Mouse (Mus musculus) embryonic stem cell, embryonic (primary cell): ENCODE results near the gene Mrpl58.

Experiments used
- CTCF ChIA-PET, 4 experiments: fragments of 300-600 bp in 2 of 4; fragments of 350-600 bp in 2 of 4; sonication (Branson Sonifier 250); formaldehyde crosslinking; loops; one replicate each; lab custom pipeline; 2022; ENCODE audit warnings: inconsistent platforms in 2 of 4; lab: Charles Lee
- POLR2A ChIA-PET, 4 experiments: fragments of 300-600 bp in 2 of 4; fragments of 350-600 bp in 2 of 4; sonication (Branson Sonifier 250); formaldehyde crosslinking; loops; one replicate each; lab custom pipeline; 2022; ENCODE audit warnings: antibody characterized with exemption in 4 of 4, inconsistent platforms in 1 of 4; lab: Charles Lee

Mrpl58 gene

DNA sequence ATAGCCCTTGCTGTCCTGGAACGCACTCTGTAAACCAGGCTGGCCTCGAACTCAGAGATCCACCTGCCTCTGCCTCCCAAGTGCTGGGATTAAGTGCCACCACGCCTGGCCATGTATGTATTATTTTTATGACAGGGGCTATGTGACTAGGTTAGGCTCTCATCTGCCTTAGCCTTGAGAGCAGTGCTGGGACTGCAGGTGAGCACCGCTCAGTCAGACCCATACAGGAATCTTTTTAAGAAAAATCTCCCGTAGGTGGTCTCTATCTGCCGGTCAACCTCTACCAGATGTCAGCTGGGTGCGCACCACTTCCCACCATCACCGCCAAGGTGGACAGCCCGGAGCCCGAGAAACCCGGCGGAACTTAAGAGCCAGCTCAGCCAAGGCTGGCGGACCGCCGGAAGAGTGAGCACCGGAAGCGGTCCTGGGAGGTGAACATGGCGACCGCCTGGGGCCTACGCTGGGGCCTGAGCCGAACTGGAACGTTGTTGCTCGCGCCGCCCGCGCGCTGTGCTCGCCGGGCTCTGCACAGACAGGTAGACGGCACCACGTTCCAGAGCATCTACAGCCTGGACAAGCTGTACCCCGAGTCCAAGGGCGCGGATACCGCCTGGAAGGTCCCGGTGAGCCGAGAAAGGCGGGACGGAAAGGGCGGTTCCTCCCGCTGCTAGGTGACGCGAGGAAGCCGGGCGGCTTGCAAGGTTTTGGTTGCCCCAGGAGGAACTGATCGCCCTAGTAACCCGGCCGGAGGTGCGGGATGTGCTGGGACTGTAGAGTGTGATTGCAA lies at the start of gene Mrpl58:
TSS of gene Mrpl58 (plus strand) at position 415 of the 787 bp plus-strand sequence.
- ChIA-PET CTCF (interaction anchor here in 3 of 4 experiments (0.6 to 1.6 kb wide), 6 partner anchors 10 to 96 kb away, joined by 3 to 6 read pairs (median 4); partner anchors contain the start of gene Cdr2l (in 2 of the 3)), POLR2A (interaction anchor here in 3 of 4 experiments (0.5 to 5.8 kb wide), 20 partner anchors 8 to 712 kb away, joined by 3 to 54 read pairs (median 4); partner anchors contain the start of genes Cdr2l (in 3 of the 3), Jpt1 (in 1 of the 3), Mif4gd (in 1 of the 3) and Nt5c (in 1 of the 3))

DNA sequence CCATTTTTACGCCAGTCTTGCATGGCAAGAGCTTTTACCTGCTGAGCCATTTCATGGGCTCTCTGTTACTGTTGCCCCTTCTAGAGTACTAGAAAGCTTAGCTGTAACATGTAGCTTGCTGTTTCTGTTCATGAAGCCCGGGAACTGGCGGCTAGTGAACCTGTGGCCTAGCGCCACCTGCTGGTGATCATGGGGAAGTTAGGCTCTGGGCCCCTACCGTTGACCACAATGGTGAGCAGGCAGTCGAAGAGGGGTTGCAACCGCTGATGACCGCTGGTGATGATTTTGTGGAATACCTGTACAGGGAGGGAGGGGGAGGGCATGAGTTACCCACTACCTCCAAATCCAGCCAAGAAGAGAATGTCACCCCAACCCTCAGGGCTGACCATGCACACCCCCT lies 49.4 kb upstream of the Mrpl58 start:
- ChIA-PET CTCF (interaction anchor here (0.6 to 5.9 kb wide), 108 partner anchors 8 to 671 kb away, joined by 3 to 50 read pairs (median 4); partner anchors contain the start of genes Hid1 (in 3 of the 4), Slc9a3r1 (in 3 of the 4), Ush1g (in 3 of the 4) and Grin2c (in 2 of the 4)), POLR2A (interaction anchor here in 3 of 4 experiments (0.6 to 1.5 kb wide), 8 partner anchors 21 to 479 kb away, joined by 3 to 5 read pairs (median 4); partner anchors contain the start of genes Fdxr (in 1 of the 3), Jpt1 (in 1 of the 3) and Ush1g (in 1 of the 3))

DNA sequence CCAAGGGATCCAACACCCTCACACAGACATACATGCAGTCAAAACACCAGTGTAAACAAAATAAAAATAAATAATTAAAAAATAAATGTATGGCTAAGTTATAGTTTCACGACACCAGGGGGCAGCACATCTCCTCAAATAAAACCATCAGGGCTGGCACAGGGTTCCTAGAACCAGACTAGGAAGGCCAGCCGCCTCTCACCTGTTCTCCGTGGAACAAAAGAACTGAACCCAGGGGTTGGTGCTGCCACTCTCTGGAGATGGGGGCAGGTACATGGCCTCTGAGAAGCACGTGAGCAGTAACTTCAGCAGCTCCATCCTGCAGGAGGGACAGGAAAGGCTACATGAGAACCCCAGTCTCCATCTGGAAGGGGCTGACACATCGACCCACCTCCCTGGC lies 45.1 kb upstream of the Mrpl58 start:
- ChIA-PET CTCF (interaction anchor here (0.6 to 3.6 kb wide), 25 partner anchors 8 to 205 kb away, joined by 3 to 19 read pairs (median 3); partner anchors contain the start of genes Hid1 (in 2 of the 4), Armc7 (in 1 of the 4), Fads6 (in 1 of the 4) and Fdxr (in 1 of the 4)), POLR2A (interaction anchor here in 2 of 4 experiments (0.7 to 1.7 kb wide), 7 partner anchors 8 to 178 kb away, joined by 3 to 6 read pairs (median 4); partner anchors contain the start of genes Hid1 (in 1 of the 2) and Jpt1 (in 1 of the 2))

DNA sequence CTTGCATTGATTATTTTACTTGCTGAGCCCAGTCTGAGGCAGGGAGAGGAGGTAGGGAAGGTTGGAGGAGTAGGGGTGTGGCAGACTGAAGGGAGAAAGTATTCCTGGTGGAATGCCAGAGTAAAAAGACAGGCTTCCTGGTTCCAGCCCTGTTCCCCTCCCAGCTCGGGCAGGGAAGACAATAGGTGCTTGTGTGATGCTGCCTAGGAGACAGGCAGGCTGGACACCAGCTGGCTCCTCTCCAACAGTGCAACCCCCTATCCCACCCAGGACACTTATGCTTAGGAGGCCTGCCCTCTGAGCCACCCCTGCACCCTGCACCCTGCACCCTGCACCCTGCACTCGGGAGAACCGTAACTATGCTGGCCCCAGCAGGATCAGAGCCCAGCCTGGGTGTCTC lies 44.3 kb upstream of the Mrpl58 start:
- ChIA-PET POLR2A (interaction anchor here in 2 of 4 experiments (0.7 to 1.7 kb wide), 6 partner anchors 8 to 177 kb away, joined by 3 to 6 read pairs (median 4); partner anchors contain the start of genes Hid1 (in 1 of the 2) and Jpt1 (in 1 of the 2)), CTCF (interaction anchor here in 2 of 4 experiments (0.8 to 3.6 kb wide), 9 partner anchors 9 to 187 kb away, joined by 3 to 19 read pairs (median 3); partner anchors contain the start of genes Fdxr (in 1 of the 2) and Hid1 (in 1 of the 2))

GRCm38 (mm10) chr11:115359726-115360125 lies 43.8 kb upstream of the Mrpl58 start:
- CTCF ChIA-PET, result interaction anchor here in 3 of 4 experiments (0.6 to 3.6 kb wide), 4 partner anchors 10 to 61 kb away, joined by 4 to 19 read pairs (median 9); no protein-coding TSS in a partner anchor
- POLR2A ChIA-PET, result interaction anchor here in 2 of 4 experiments (1.0 to 1.4 kb wide), 3 partner anchors 8 to 177 kb away, joined by 3 to 5 read pairs (median 4); partner anchors contain the start of gene Hid1 (in 1 of the 2)

GRCm38 (mm10) chr11:115364136-115364535 lies 39.4 kb upstream of the Mrpl58 start:
- ChIA-PET POLR2A (interaction anchor here in 2 of 4 experiments (0.9 to 1.5 kb wide), 4 partner anchors 14 to 150 kb away, joined by 3 to 5 read pairs (median 4); partner anchors contain the start of genes Cdr2l (in 1 of the 2) and Jpt1 (in 1 of the 2)), CTCF (interaction anchor here in 3 of 4 experiments (0.9 to 2.5 kb wide), 4 partner anchors 9 to 18 kb away, joined by 3 to 14 read pairs (median 8); partner anchors contain the start of gene Cdr2l (in 1 of the 3))

- POLR2A ChIA-PET, result interaction anchor here (0.6 to 2.1 kb wide), 13 partner anchors 10 to 581 kb away, joined by 3 to 11 read pairs (median 4); partner anchors contain the start of genes Jpt1 (in 2 of the 4), Cdr2l (in 1 of the 4) and Fdxr (in 1 of the 4)
- CTCF ChIA-PET, result interaction anchor here (0.5 to 3.0 kb wide), 19 partner anchors 8 to 1896 kb away, joined by 3 to 23 read pairs (median 5); partner anchors contain the start of gene Cdr2l (in 2 of the 4)
These were observed 37.4 kb upstream of the Mrpl58 start for GRCm38 (mm10) chr11:115366039-115366705.

- ChIA-PET POLR2A (interaction anchor here (0.6 to 2.6 kb wide), 19 partner anchors 8 to 658 kb away, joined by 3 to 11 read pairs (median 4); partner anchors contain the start of genes Cdr2l (in 2 of the 4), Jpt1 (in 2 of the 4), Fdxr (in 1 of the 4) and Slc9a3r1 (in 1 of the 4)), CTCF (interaction anchor here (0.5 to 3.0 kb wide), 22 partner anchors 9 to 1895 kb away, joined by 3 to 23 read pairs (median 4); partner anchors contain the start of gene Cdr2l (in 2 of the 4))
These were observed 36.7 kb upstream of the Mrpl58 start for GRCm38 (mm10) chr11:115366706-115367394.

DNA sequence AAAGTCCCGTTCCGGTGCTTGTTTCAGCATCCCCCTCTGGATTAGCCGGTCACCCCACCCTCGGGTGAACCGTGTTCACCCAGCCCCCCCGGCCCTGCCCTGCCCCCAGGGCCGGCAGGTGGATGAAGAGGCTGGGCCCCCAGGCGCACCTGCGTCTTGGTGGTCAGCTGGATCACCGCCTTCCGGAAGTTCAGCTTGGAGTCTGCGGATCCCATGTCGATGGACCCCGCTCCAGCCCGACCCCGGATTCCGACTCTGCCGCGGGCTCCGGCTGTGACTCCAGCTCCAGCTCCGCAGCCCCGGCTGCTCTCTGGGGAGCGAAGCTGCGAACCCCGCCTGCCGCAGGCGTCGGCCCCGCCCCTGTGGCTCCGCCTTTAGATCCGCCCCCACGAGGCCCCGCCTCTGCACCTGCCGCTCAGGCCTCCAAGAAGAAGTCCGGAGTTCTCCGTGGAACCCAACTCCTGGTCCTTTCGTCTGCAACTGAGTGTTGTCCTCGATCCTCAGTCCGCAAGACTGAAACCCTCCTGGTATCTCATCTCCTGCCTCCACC lies 36.1 kb upstream of the Mrpl58 start, which contains the start of gene Hid1:
TSS of gene Hid1 (minus strand) at position 362 of the 550 bp plus-strand sequence.
- ChIA-PET CTCF (interaction anchor here (0.6 to 3.0 kb wide), 13 partner anchors 9 to 68 kb away, joined by 3 to 17 read pairs (median 4); partner anchors contain the start of genes Cdr2l (in 2 of the 4) and Ush1g (in 1 of the 4)), POLR2A (interaction anchor here in 2 of 4 experiments (0.8 to 2.6 kb wide), 14 partner anchors 8 to 657 kb away, joined by 3 to 11 read pairs (median 4); partner anchors contain the start of genes Cdr2l (in 2 of the 2), Jpt1 (in 2 of the 2) and Slc9a3r1 (in 1 of the 2))

DNA sequence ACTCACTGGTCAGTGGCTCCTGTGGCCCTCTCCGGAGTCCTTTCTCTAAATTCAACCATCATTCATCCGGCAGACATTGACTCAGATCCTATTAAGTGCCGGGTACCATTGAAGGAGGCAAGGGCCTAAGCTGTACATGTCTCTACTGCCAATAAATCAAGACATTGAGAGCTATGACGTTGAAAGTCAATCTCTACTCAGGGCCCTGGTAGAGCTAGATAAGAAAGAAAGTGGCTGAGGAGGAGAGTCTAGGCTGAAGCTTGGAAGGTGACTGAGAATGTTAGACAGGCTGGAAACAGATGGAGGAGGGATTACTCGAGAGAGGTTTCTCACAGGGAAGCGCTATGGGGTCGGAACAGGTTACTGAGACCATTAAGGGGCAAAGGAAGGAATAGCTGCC lies 33.2 kb upstream of the Mrpl58 start:
- CTCF ChIA-PET, result interaction anchor here in 2 of 4 experiments (1.0 to 1.4 kb wide), 3 partner anchors 11 to 16 kb away, joined by 3 to 4 read pairs (median 4); no protein-coding TSS in a partner anchor
- POLR2A ChIA-PET, result interaction anchor here in 2 of 4 experiments (0.5 to 1.3 kb wide), 3 partner anchors 24 to 338 kb away, joined by 3 to 4 read pairs (median 3); partner anchors contain the start of gene Grb2 (in 1 of the 2)

DNA sequence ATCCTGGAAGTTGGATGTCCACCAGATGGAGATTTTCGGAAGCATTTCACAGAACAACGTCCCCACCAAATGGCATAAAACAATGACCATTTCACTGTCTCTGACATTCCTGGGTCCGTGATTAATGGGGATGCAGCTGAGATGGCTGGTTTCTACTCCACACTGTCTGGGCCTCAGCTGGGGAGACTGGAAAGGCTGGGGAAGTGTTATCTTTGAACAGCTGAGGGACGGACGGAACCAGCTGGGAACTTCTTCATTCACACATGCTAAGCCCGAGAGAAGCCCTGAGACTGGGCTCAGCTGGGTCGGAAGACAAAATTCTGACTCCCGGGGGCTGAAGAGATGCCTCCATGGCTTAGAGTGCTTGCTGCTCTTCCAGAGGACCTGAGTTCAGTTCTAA lies 32.2 kb upstream of the Mrpl58 start:
- POLR2A ChIA-PET, result interaction anchor here in 1 of 4 experiments (0.6 kb wide), 1 partner anchor 25 kb away, joined by 3 read pairs; no protein-coding TSS in a partner anchor
- CTCF ChIA-PET, result interaction anchor here in 1 of 4 experiments (1.0 kb wide), 1 partner anchor 17 kb away, joined by 3 read pairs; no protein-coding TSS in a partner anchor

DNA sequence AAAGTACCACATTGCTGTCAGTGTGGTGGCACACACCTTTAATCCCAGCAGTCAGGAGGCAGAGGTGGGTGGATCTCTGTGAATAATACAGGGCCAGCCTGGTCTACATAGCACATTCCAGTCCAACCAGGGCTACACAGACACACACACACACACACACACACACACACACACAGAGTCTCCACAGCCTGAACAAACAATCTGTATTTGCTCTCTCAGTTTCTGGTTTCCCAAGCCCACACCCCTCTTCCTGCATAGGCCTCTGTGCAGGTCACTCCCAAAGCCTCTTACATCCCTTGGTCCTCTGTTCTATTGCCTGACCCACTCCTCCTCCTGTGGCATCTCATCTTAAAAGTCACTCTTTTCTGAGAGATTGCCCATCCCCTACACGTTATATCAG lies 31.5 kb upstream of the Mrpl58 start:
- ChIA-PET CTCF (no interaction called here), POLR2A (no interaction called here)

DNA sequence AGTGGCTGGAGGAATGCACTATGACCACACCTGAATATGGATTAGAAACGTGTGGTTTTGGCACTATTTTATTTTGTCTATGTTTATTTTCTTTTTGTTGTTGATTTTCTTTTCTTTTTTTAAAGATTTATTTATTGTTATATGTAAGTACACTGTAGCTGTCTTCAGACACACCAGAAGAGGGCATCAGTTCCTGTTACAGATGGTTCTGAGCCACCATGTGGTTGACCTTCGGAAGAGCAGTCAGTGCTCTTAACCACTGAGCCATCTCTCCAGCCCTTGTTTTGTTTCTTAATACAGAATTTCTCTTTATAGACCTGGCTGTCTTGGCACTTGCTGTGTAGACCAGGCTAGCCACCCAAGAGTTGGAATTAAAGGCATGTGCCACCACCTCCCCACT lies 30.8 kb upstream of the Mrpl58 start:
- POLR2A ChIA-PET, result no interaction called here
- CTCF ChIA-PET, result no interaction called here

DNA sequence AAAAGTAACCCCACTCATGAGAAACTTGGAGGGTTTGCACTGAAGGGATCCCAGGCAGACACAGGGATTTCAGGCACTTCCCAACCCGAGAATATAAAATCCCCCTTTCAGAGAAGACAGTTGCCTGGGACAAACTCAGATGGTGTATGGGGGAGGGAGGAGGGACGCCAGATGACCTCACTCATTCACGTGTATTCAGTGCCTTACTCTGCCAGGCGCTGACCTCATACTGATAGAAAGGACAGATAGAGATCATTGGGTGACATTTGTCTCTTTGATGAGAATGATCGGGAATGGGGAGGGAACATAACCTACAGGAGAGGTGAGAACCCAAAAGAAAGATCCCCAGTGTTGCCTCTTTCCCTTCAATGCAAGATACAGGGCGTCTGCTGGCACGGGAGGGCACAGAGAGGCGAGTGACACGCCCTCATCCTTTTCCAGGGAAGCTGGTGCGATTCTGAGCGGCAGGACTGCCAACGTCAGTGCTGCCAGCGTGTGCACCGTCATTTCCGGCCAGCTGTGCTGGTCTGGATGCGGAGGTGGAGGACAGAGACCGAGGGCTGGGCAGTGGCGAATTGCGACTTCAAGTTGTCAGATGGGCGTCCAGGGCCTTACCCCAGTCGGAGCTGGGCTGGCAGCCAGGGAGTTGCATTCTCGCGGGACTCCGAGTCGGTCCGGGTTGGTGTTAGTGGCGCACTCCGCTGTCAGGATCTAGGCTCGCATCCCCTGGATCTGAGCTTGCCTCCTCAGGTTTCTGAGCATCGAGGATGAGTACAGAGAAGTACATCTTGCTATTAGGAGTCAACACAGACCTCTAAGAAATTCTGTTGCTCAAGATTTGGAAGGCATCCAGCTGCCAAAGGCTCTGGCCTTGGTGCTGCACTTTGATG lies 29.5 kb upstream of the Mrpl58 start:
- ChIA-PET CTCF (interaction anchor here in 1 of 4 experiments (0.6 kb wide), 1 partner anchor 118 kb away, joined by 4 read pairs; no protein-coding TSS in a partner anchor), POLR2A (interaction anchor here (0.6 to 1.2 kb wide), 6 partner anchors 9 to 439 kb away, joined by 3 to 5 read pairs (median 4); partner anchors contain the start of gene Caskin2 (in 1 of the 4))
